Mouse (Mus musculus) G1E (cell line): ENCODE results near the gene Nfrkb. TPM values are rescaled to one million over a fixed set of nuclear protein-coding genes. Genes with fewer than 3 reads are reported as not detected.

Experiments
- ATAC-seq: 2 replicates; pipeline ENCODE4 v1.8.0; 2016; ENCODE audit warnings: mild to moderate bottlenecking; ENCODE audit not compliant: insufficient number of reproducible peaks, poor library complexity, low FRiP score, severe bottlenecking; ENCODE audit errors: extremely low read depth
- DNase-seq: peaks from one replicate; pipeline ENCODE4 v3.0.0; 2012; ENCODE audit warnings: low spot score
- H3K27me3 ChIP-seq: 2 replicates; pipeline ENCODE4 v1.6.1; 2012; ENCODE audit warnings: mild to moderate bottlenecking, low read length, inconsistent platforms; ENCODE audit not compliant: insufficient read depth
- H3K36me3 ChIP-seq: replicated peaks from 2 replicates; pipeline ENCODE3; 2012; ENCODE audit warnings: mild to moderate bottlenecking, inconsistent platforms
- H3K4me1 ChIP-seq: 2 replicates; pipeline ENCODE4 v1.6.1; 2012; ENCODE audit warnings: low read depth, low read length, inconsistent platforms, mixed read lengths; ENCODE audit not compliant: insufficient read depth
- H3K4me3 ChIP-seq: 2 replicates; pipeline ENCODE4 v1.5.1; 2012; ENCODE audit warnings: low read depth, mild to moderate bottlenecking, inconsistent platforms, low read length, moderate library complexity, mixed read lengths
- H3K9me3 ChIP-seq: replicated peaks from 2 replicates; pipeline ENCODE4 v1.6.1; 2012; ENCODE audit warnings: inconsistent platforms
- CTCF ChIP-seq: IDR thresholded peaks from 2 replicates; pipeline ENCODE4 v1.5.1; 2012; ENCODE audit warnings: low read depth, low read length, inconsistent platforms, mixed read lengths
- GATA1 ChIP-seq: IDR thresholded peaks from 2 replicates; pipeline ENCODE4 v1.6.1; 2012; ENCODE audit warnings: borderline replicate concordance, low read length, inconsistent platforms, mixed read lengths
- GATA2 ChIP-seq: IDR thresholded peaks from 2 replicates; pipeline ENCODE4 v1.6.1; 2012; ENCODE audit warnings: low read depth, low read length, inconsistent platforms, borderline replicate concordance
- POLR2AphosphoS5 ChIP-seq: IDR thresholded peaks from 2 replicates; pipeline ENCODE4 v1.6.1; 2012; ENCODE audit warnings: low read depth, low read length, inconsistent platforms; ENCODE audit not compliant: insufficient replicate concordance
- TAL1 ChIP-seq: conservative IDR thresholded peaks from 2 replicates; pipeline ENCODE4 v1.6.1; 2012; ENCODE audit warnings: low read depth, low read length, inconsistent platforms, mixed read lengths
- polyA plus RNA-seq: library from polyadenylated mRNA; stranded (reverse); fragments of >175 nt; gene quantifications from 2 replicates; pipeline ENCODE4 v1.2.3, GENCODE M21; 2012
- total RNA-seq, 2 experiments: library from RNA; stranded (forward) in 1 of 2; stranded (reverse) in 1 of 2; fragments of 200-1000 nt in 1 of 2; fragments of >200 nt in 1 of 2; fragmentation: Nextera tagmentation in 1 of 2; gene quantifications; 2 replicates each; pipeline ENCODE4 v1.2.3; 2014 to 2017

Gene Nfrkb
- total and polyA plus RNA-seq, 3 experiments = 21.2 to 39.9 (median 23.8) TPM

DNA sequence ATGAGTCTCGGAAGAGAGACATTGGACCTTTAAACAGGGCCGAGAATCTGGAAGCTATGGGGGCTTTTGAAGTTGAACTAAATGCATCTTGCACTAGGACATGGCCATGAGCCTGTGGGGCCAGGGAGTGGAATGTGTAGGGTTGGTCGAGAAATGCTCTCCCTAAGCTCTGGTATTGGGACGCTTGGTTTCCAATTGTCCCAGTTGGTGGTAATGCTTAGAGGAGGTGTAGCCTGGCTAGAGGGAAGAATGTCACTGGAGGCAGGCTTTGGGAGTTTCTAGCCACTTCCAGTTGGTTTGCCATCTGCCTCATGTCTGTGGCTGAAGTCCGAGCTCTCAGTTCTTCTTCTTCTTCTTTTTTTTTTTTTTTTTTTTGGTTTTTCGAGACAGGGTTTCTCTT lies 53.3 kb downstream of the Nfrkb start:
- ATAC-seq (no peak), DNase-seq (no peak)
- Histone ChIP-seq H3K36me3 (no peaks in the 10 kb centered on the region), H3K4me3 (no peak overlapping the region), H3K4me1 (no peaks in the 10 kb centered on the region), H3K9me3 (no peaks in the 10 kb centered on the region), H3K27me3 (peaks cover 15% of the 10 kb centered on the region)
- TF ChIP-seq TAL1 = no peak
- TF ChIP-seq CTCF = no peak
- TF ChIP-seq GATA2 = no peak
- no peak for TF ChIP-seq POLR2AphosphoS5
- TF ChIP-seq GATA1 = no peak

DNA sequence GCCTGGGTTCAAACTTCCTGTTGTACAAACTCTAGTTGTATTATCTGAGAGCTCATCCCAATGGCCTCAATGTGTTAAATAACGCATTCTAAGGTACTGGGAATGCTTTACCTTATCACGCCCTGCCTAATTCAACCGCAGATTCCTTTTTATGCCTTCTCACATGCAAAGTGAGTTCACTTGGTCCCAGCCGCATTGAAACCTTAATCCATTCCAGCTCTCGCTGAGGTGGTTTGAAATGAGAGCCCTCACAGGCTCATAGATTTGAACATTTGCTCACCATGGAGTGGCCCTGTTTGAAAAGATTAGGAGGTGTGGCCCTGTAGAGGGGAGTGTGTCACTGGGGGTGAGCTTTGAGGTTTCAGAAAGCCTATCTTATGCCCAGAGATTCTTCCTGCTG lies 54.4 kb downstream of the Nfrkb start:
- DNase-seq (no peak), ATAC-seq (no peak)
- no peak overlapping the region for H3K4me3 ChIP-seq
- no peaks in the 10 kb centered on the region for H3K4me1 ChIP-seq
- H3K36me3 ChIP-seq = no peaks in the 10 kb centered on the region
- no peaks in the 10 kb centered on the region for H3K9me3 ChIP-seq
- H3K27me3 ChIP-seq = peaks cover 16% of the 10 kb centered on the region
- no peak for TF ChIP-seq POLR2AphosphoS5
- TF ChIP-seq GATA2 = no peak
- TF ChIP-seq GATA1 = no peak
- no peak for TF ChIP-seq CTCF
- no peak for TF ChIP-seq TAL1

DNA sequence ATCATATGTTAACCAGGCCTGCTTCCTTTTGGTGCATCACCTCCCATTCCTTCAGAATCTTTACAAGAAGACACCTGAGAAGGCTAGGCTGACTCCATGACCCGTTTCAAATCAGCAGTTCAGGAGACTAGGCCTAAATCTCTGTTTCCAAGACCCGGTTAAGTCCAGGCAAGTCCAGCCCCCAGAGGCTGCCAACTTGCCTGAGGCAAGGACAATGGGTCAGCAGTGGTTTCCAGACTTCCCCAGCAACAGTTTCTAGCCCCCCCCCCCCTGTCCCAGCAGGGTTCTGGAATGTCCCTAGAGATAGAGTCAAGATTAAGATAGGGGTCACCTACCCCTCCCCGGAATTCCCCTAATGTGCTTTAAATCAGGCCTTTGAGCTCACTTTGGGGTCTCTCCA lies 55.5 kb downstream of the Nfrkb start:
- DNase-seq (no peak), ATAC-seq (no peak)
- no peaks in the 10 kb centered on the region for H3K36me3 ChIP-seq
- TF ChIP-seq CTCF (no peak), GATA1 (no peak), GATA2 (no peak), TAL1 (no peak), POLR2AphosphoS5 (no peak)
- no peak overlapping the region for H3K4me3 ChIP-seq
- no peaks in the 10 kb centered on the region for H3K9me3 ChIP-seq
- no peaks in the 10 kb centered on the region for H3K4me1 ChIP-seq
- H3K27me3 ChIP-seq = peaks cover 15% of the 10 kb centered on the region

DNA sequence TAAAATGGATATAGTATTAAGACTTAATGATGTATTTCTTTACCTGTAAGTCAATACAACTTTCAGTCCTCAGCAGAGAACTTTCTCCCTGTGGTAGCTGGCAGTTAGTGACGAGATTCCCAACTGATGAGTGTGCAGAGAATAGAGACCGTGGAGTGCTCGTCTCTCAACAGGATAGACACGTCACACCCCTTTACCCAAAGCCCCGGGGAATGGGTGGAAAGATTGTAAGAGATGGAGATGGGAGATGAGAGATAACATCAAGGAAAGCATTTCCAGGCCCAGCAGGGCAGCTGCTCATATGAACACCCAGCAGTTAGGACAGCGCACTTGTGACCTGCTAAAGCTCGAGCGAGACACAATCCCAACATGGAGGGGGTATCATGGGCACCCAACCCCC lies 58.2 kb downstream of the Nfrkb start:
- DNase-seq (no peak), ATAC-seq (no peak)
- Histone ChIP-seq H3K9me3 (no peaks in the 10 kb centered on the region), H3K27me3 (peaks cover 12% of the 10 kb centered on the region), H3K4me1 (no peaks in the 10 kb centered on the region), H3K4me3 (no peak overlapping the region), H3K36me3 (no peaks in the 10 kb centered on the region)
- TF ChIP-seq TAL1 = no peak
- TF ChIP-seq GATA2 = no peak
- TF ChIP-seq POLR2AphosphoS5 = no peak
- TF ChIP-seq CTCF = no peak
- no peak for TF ChIP-seq GATA1

DNA sequence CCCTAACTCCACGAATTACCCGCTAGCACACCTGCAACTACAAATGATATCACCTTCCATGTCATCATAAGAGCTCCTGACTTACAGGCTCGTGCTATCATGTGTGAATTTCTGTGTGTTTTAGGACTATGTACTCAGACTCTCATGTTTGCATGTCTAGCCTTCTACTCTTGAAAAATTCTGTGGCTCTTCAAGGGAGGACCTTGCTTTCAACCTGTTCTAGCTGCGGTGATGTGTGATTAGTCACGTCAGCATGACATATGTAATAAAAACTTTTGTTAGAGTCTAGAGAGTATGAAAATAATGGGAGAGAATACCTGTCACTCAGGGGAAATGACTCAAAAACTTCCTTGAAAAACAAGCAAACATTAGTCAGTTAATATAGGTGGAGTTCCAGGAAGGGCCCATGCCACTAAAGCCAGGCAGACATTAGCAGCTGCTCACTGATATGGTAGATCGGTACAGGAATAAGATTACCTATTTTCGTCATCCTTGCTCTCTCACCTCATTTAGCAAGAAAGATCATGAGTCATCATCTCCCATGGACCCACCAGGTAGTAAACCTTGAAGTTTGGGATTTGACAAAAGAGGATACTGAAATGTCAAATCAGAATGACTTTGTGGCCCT lies 63.3 kb downstream of the Nfrkb start:
- ATAC-seq (no peak), DNase-seq (no peak)
- Histone ChIP-seq H3K36me3 (no peaks in the 10 kb centered on the region), H3K4me3 (no peak overlapping the region), H3K9me3 (no peaks in the 10 kb centered on the region), H3K4me1 (no peaks in the 10 kb centered on the region), H3K27me3 (peaks cover 3% of the 10 kb centered on the region; the same call in 1 of the 2 replicates)
- TF ChIP-seq GATA2 (no peak), CTCF (no peak), GATA1 (no peak), POLR2AphosphoS5 (no peak), TAL1 (no peak)

DNA sequence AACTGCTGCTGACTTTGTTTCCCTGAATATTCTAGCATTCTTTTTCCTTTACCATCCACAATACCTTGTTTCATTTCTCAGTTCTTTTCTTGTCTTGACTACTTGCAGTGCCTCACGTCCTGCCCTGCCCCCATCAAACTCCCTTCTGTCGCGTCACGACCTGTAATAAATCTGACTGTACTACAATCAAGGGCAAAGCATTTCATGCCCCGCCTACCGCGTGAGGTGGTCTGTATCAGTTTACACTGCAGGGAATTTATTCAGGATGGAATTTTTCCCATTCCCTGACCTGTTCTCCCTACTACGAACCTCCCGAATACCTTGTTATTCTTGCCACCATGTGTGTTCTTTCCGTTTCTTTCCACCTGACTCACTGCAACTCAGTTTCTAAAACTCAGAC lies 66.2 kb downstream of the Nfrkb start:
- no peaks in the 10 kb centered on the region for H3K27me3 ChIP-seq
- no peaks in the 10 kb centered on the region for H3K9me3 ChIP-seq
- no peak for DNase-seq
- no peak for ATAC-seq
- no peak for TF ChIP-seq GATA2
- TF ChIP-seq GATA1 = no peak
- no peak for TF ChIP-seq CTCF
- TF ChIP-seq TAL1 = no peak
- TF ChIP-seq POLR2AphosphoS5 = no peak
- no peak overlapping the region for H3K4me3 ChIP-seq
- no peaks in the 10 kb centered on the region for H3K36me3 ChIP-seq
- no peaks in the 10 kb centered on the region for H3K4me1 ChIP-seq

DNA sequence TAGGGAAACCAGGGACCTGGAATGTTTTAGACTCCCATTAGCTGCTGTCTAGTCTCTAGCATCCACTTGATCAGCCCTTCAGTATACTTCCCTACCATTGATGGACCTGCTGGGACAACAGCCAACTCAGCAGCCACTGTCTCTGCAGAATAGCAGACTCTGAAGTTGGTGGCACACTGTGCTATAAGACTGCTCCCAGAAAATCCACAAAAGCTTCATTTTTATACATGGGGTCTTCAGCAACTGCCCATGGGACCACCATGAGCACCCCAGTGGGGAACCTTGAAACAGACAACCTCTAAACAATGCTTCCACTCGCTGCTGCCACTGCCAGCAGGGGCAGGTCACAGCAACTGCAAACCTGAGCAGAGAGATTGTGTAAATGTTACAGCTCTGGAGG lies 68.4 kb downstream of the Nfrkb start:
- no peaks in the 10 kb centered on the region for H3K9me3 ChIP-seq
- ATAC-seq (no peak), DNase-seq (no peak)
- H3K4me1 ChIP-seq = no peaks in the 10 kb centered on the region
- no peaks in the 10 kb centered on the region for H3K27me3 ChIP-seq
- H3K4me3 ChIP-seq = no peak overlapping the region
- H3K36me3 ChIP-seq = no peaks in the 10 kb centered on the region
- TF ChIP-seq GATA2 = no peak
- TF ChIP-seq CTCF = no peak
- no peak for TF ChIP-seq TAL1
- TF ChIP-seq POLR2AphosphoS5 = no peak
- TF ChIP-seq GATA1 = no peak
